Mouse (Mus musculus) forebrain, embryonic 13.5 days (tissue): ENCODE measurements around the gene Vmn1r4. TPM values are rescaled to one million over a fixed set of nuclear protein-coding genes. Genes with fewer than 3 reads are reported as not detected.

Source experiments
- ATAC-seq: fragments of 200-750 bp; cut with Nextera tagmentation; 2 replicates; pipeline ENCODE4 v1.8.0; 2017
- H3K27ac ChIP-seq: fragments of 300-500 bp; sonication (generic); 2 replicates; pipeline ENCODE4 v1.5.1; 2015; ENCODE audit warnings: inconsistent platforms, mild to moderate bottlenecking, moderate library complexity
- H3K27me3 ChIP-seq: fragments of 300-500 bp; sonication (generic); 2 replicates; pipeline ENCODE4 v1.6.1; 2015; ENCODE audit warnings: mild to moderate bottlenecking, inconsistent platforms
- H3K36me3 ChIP-seq: fragments of 300-500 bp; sonication (generic); 2 replicates; pipeline ENCODE4 v1.6.1; 2015; ENCODE audit warnings: mild to moderate bottlenecking, inconsistent platforms; ENCODE audit not compliant: poor library complexity, severe bottlenecking
- H3K4me1 ChIP-seq: fragments of 300-500 bp; sonication (generic); 2 replicates; pipeline ENCODE4 v1.6.1; 2015; ENCODE audit warnings: inconsistent platforms
- H3K4me2 ChIP-seq: fragments of 300-500 bp; sonication (generic); 2 replicates; pipeline ENCODE4 v1.6.1; 2015; ENCODE audit warnings: inconsistent platforms, mild to moderate bottlenecking, moderate library complexity
- H3K4me3 ChIP-seq: fragments of 300-500 bp; sonication (generic); 2 replicates; pipeline ENCODE4 v1.5.1; 2015; ENCODE audit warnings: mild to moderate bottlenecking, inconsistent platforms
- H3K9ac ChIP-seq: fragments of 300-500 bp; sonication (generic); 2 replicates; pipeline ENCODE4 v1.6.1; 2015; ENCODE audit warnings: mild to moderate bottlenecking, inconsistent platforms
- H3K9me3 ChIP-seq: fragments of 300-500 bp; sonication (generic); replicated peaks from 2 replicates; pipeline ENCODE4 v1.6.1; 2016; ENCODE audit warnings: inconsistent platforms
- WGBS: fragments of 180-500 bp; shearing (Covaris S2); methylation state at CpG from one replicate; pipeline ENCODE4 v1.1.7; 2015; 5-methylcytosine and 5-hydroxymethylcytosine counted together
- polyA plus RNA-seq: library from polyadenylated mRNA; unstranded; fragments of >200 nt; fragmentation: Nextera tagmentation; extraction: Ambion mirVana; gene quantifications from 2 replicates; pipeline ENCODE4 v1.2.1, GENCODE M21; 2015

The Vmn1r4 gene
- polyA plus RNA-seq = 0.59 and 0.65 TPM in 2 replicates

DNA sequence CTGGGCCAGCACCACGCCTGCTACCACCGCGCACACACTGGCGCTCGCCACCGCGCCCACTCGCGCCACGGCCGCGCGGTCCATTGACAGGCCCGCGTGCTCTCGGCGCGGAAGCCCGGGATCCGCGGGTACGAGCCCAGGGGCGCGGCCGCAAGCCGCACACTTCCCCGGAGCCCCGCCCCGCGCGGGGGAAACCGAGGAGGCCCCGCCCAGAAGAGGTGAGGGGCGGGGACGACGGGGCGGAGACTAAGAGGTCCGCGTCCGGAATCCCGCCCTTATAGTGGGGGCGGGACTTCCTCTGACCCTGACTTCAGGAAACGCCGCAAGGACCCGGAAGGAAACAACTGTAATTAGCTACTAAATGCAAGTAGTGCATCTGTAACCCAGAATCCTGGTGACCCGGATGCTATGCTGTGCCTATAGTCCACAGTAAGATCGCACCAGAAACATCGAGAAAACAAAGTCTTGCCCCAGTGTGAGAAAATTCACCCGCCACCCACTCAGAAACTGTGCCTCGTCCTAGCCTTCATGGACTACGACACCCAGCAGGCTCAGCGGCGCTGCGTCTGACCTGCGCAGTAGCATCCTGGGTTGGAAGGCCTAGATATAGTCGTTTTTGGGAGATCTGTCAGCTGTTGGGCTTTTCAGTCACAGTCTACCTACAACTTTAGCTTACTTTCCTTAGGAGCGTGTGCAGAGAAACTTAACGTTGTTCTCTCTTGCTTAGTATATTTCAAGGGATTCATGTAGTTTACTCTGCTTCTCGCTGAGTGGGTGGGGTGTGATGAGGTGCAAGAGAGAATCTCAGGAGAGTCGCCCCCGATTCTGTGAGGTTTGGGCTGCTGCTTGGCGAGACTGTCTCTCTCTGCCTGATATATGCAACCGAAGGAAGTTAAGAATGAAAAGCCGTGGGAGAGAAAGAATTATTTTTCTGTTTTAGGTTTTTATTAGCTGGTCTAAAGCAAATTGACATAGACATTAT, at the start of gene Vmn1r4, which contains the start of gene Nt5c3:
Gene Vmn1r4, plus strand, starts transcription at position 290 of the 982 bp plus-strand sequence.
Gene Nt5c3, minus strand, starts transcription at position 207 of the 982 bp plus-strand sequence.
- Histone ChIP-seq H3K9me3 (no peaks in the 10 kb centered on the region), H3K27ac (peak within 1 kb of the TSS; percentile 71), H3K4me1 (peaks cover 7% of the 10 kb centered on the region; the same call in 1 of the 2 replicates), H3K4me2 (peak within 1 kb of the TSS; percentile 62), H3K27me3 (no peaks in the 10 kb centered on the region), H3K9ac (peak within 1 kb of the TSS; percentile 77), H3K36me3 (no peaks in the 10 kb centered on the region), H3K4me3 (peak within 1 kb of the TSS; percentile 67)
- ATAC-seq = peak; percentile 97
- 3% methylated on average over 64 of the region's 64 CpGs for WGBS

- Histone ChIP-seq H3K4me1 (no peaks in the 10 kb centered on the region), H3K27ac (no peak overlapping the region), H3K9me3 (no peaks in the 10 kb centered on the region), H3K9ac (no peak overlapping the region), H3K4me3 (no peak overlapping the region), H3K4me2 (no peak overlapping the region), H3K27me3 (no peaks in the 10 kb centered on the region), H3K36me3 (peaks cover 17% of the 10 kb centered on the region)
- no peak for ATAC-seq
- 90% methylated on average over 4 of the region's 4 CpGs for WGBS
Measured at GRCm38 (mm10) chr6:56876870-56877269, 46.9 kb upstream of the Vmn1r4 start.

- Histone ChIP-seq H3K36me3 (peaks cover 26% of the 10 kb centered on the region), H3K27ac (no peak overlapping the region), H3K9me3 (no peaks in the 10 kb centered on the region), H3K4me3 (no peak overlapping the region), H3K9ac (no peak overlapping the region), H3K4me2 (no peak overlapping the region), H3K27me3 (no peaks in the 10 kb centered on the region), H3K4me1 (no peaks in the 10 kb centered on the region)
- 96% methylated on average over 8 of the region's 8 CpGs for WGBS
- peak; percentile 21; the same call in 1 of the 2 replicates for ATAC-seq
Measured at GRCm38 (mm10) chr6:56877985-56878384, 45.8 kb upstream of the Vmn1r4 start.

- no peak overlapping the region for H3K27ac ChIP-seq
- H3K9ac ChIP-seq = no peak overlapping the region
- no peaks in the 10 kb centered on the region for H3K4me1 ChIP-seq
- H3K4me2 ChIP-seq = no peak overlapping the region
- peaks cover 38% of the 10 kb centered on the region for H3K36me3 ChIP-seq
- no peak overlapping the region for H3K4me3 ChIP-seq
- 92% methylated on average over 1 of the region's 1 CpGs for WGBS
- no peaks in the 10 kb centered on the region for H3K27me3 ChIP-seq
- ATAC-seq = 0 out of 2 replicates have a peak, but pooled peaks have one; percentile 30
- no peaks in the 10 kb centered on the region for H3K9me3 ChIP-seq
Measured at GRCm38 (mm10) chr6:56879352-56879955, 44.4 kb upstream of the Vmn1r4 start.

- Histone ChIP-seq H3K27me3 (no peaks in the 10 kb centered on the region), H3K4me3 (no peak overlapping the region), H3K4me2 (no peak overlapping the region), H3K4me1 (no peaks in the 10 kb centered on the region), H3K9me3 (no peaks in the 10 kb centered on the region), H3K27ac (no peak overlapping the region), H3K9ac (no peak overlapping the region), H3K36me3 (peaks cover 50% of the 10 kb centered on the region)
- no peak for ATAC-seq
- 85% methylated on average over 6 of the region's 6 CpGs for WGBS
Measured at GRCm38 (mm10) chr6:56888561-56888960, 35.3 kb upstream of the Vmn1r4 start.

GRCm38 (mm10) chr6:56890762-56891161, 33.1 kb upstream of the Vmn1r4 start:
- Histone ChIP-seq H3K4me2 (no peak overlapping the region), H3K9ac (no peak overlapping the region), H3K36me3 (peaks cover 41% of the 10 kb centered on the region), H3K4me1 (no peaks in the 10 kb centered on the region), H3K27ac (no peak overlapping the region), H3K4me3 (no peak overlapping the region), H3K9me3 (no peaks in the 10 kb centered on the region), H3K27me3 (no peaks in the 10 kb centered on the region)
- no peak for ATAC-seq
- WGBS = 94% methylated on average over 2 of the region's 2 CpGs

DNA sequence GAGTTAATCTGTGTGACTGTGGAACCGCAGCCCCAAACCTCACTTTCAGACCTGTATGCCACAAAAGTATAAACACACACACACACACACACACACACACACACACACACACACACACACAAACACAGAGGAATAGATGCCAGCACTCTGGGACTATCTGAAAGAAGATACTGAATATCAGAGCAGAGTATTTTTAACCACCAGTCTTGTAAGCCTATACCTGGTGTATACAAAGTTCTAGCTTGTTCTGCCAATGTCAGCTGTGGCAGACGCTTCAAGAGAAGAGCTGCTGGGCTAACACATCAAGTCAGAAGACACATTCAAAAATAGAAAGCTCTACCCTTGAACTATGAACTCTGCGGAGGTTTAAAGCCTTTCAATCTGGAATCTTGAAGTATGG, 24.2 kb upstream of the Vmn1r4 start:
- no peak overlapping the region for H3K27ac ChIP-seq
- ATAC-seq = no peak
- H3K36me3 ChIP-seq = no peaks in the 10 kb centered on the region
- no peaks in the 10 kb centered on the region for H3K27me3 ChIP-seq
- WGBS = 94% methylated on average over 3 of the region's 3 CpGs
- H3K9ac ChIP-seq = no peak overlapping the region
- no peaks in the 10 kb centered on the region for H3K9me3 ChIP-seq
- peaks cover 20% of the 10 kb centered on the region for H3K4me1 ChIP-seq
- H3K4me3 ChIP-seq = no peak overlapping the region
- no peak overlapping the region for H3K4me2 ChIP-seq

DNA sequence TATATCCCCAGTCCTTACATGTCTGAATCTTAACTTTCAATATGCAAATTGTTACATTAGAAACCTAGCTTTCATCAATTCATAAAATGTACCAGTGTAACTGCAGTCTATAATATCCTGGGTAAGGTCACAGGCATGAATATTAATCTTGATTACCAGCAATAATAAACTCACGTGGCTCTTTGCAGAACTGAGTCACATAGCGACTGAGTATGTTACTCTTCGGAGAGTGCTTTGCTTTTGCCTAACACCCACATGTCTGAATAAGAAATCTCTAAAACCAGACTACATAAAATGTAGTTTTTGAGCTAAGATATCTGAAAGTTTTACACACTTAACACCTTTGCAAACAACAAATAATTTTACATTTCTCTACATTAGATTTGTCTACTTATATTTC, 22.5 kb upstream of the Vmn1r4 start:
- 75% methylated on average over 3 of the region's 3 CpGs for WGBS
- Histone ChIP-seq H3K4me2 (no peak overlapping the region), H3K9me3 (no peaks in the 10 kb centered on the region), H3K27me3 (no peaks in the 10 kb centered on the region), H3K36me3 (no peaks in the 10 kb centered on the region), H3K4me1 (peaks cover 20% of the 10 kb centered on the region), H3K27ac (no peak overlapping the region), H3K9ac (no peak overlapping the region), H3K4me3 (no peak overlapping the region)
- ATAC-seq = no peak

GRCm38 (mm10) chr6:56901824-56902386, 21.9 kb upstream of the Vmn1r4 start:
- WGBS = 33% methylated on average over 12 of the region's 12 CpGs
- Histone ChIP-seq H3K4me2 (peak overlapping the region; percentile 16; the same call in 1 of the 2 replicates), H3K27ac (no peak overlapping the region), H3K9me3 (no peaks in the 10 kb centered on the region), H3K4me3 (no peak overlapping the region), H3K9ac (no peak overlapping the region; the same call in 1 of the 2 replicates), H3K4me1 (peaks cover 20% of the 10 kb centered on the region), H3K27me3 (no peaks in the 10 kb centered on the region), H3K36me3 (no peaks in the 10 kb centered on the region)
- no peak for ATAC-seq

DNA sequence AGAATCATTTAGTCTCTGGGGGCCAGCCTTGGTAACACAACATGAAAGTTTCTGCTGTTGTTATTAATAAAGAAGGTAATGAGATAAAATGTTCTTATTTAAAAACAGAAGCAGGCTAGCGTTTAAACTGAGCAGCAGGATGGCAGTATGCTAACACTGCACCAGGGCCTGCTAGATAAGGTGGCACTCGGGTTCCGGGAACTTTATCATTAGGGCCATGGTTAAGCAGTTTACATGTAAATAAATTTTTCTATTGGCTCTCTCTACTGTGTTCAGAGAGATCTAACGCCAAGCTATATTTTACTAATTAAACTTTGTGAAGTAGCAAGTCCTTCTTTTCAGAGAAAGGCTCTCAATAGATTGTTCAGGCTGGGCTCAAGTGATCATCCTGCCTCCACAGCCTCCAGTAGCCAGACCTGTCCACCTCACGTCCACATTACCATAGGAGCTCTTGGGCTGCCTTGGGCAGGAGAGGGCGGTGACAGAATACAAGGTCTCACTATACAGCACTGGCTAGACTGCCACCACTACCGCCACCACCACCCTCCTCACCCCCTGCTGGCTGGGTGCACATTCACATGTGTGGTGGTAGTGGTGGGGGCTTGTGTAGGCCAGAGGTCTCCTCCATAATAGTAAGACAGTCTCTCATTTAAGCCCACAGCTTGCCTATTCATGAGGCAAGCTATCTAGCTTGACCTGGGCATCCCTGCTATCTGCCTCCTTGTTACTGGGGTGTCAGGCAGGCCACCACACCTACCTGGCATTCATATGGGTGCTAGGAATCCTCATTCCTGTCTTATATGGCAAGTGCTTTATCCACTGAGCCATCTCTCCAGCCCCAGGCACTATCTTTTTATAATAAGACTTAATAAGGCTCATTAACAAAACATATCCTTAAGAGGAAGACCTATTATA, 21.0 kb upstream of the Vmn1r4 start:
- Histone ChIP-seq H3K4me1 (peaks cover 20% of the 10 kb centered on the region), H3K4me3 (no peak overlapping the region), H3K4me2 (no peak overlapping the region), H3K27ac (no peak overlapping the region), H3K9ac (no peak overlapping the region), H3K9me3 (no peaks in the 10 kb centered on the region), H3K27me3 (no peaks in the 10 kb centered on the region), H3K36me3 (no peaks in the 10 kb centered on the region)
- peak; percentile 36; the same call in 1 of the 2 replicates for ATAC-seq
- 79% methylated on average over 7 of the region's 7 CpGs for WGBS

GRCm38 (mm10) chr6:56903831-56904230, 20.0 kb upstream of the Vmn1r4 start:
- H3K4me2 ChIP-seq = no peak overlapping the region
- no peaks in the 10 kb centered on the region for H3K27me3 ChIP-seq
- no peaks in the 10 kb centered on the region for H3K9me3 ChIP-seq
- H3K27ac ChIP-seq = no peak overlapping the region
- WGBS = 45% methylated on average over 6 of the region's 6 CpGs
- ATAC-seq = no peak
- H3K4me3 ChIP-seq = no peak overlapping the region
- H3K4me1 ChIP-seq = peaks cover 20% of the 10 kb centered on the region
- no peaks in the 10 kb centered on the region for H3K36me3 ChIP-seq
- H3K9ac ChIP-seq = no peak overlapping the region
